Mouse (Mus musculus) heart, embryonic 13.5 days (tissue): ENCODE measurements at regions not wholly inside any gene's neighbourhood (a gene's known extent, or its start where the extent isn't known, plus 50 kb on each side); places are given as distances from the start of the nearest gene placed in this dataset.

Experiments used
- ATAC-seq: fragments of 200-750 bp; cut with Nextera tagmentation; 2 replicates; pipeline ENCODE4 v1.8.0; 2017; ENCODE audit warnings: moderate TSS enrichment; ENCODE audit not compliant: insufficient number of reproducible peaks, low FRiP score, low TSS enrichment; ENCODE audit errors: extremely low read depth
- H3K27ac ChIP-seq: fragments of 300-500 bp; sonication (generic); replicated peaks from 2 replicates; pipeline ENCODE4 v1.5.1; 2015; ENCODE audit warnings: moderate library complexity, mild to moderate bottlenecking, inconsistent platforms
- H3K27me3 ChIP-seq: fragments of 300-500 bp; sonication (generic); replicated peaks from 2 replicates; pipeline ENCODE4 v1.6.1; 2015; ENCODE audit warnings: mild to moderate bottlenecking, inconsistent platforms
- H3K36me3 ChIP-seq: fragments of 300-500 bp; sonication (generic); 2 replicates; pipeline ENCODE4 v1.6.1; 2015; ENCODE audit warnings: mild to moderate bottlenecking, inconsistent platforms
- H3K4me1 ChIP-seq: fragments of 300-500 bp; sonication (generic); 2 replicates; pipeline ENCODE4 v1.6.1; 2015; ENCODE audit warnings: inconsistent platforms
- H3K4me2 ChIP-seq: fragments of 300-500 bp; sonication (generic); 2 replicates; pipeline ENCODE4 v1.6.1; 2015; ENCODE audit warnings: inconsistent platforms, mild to moderate bottlenecking, moderate library complexity
- H3K4me3 ChIP-seq: fragments of 300-500 bp; sonication (generic); 2 replicates; pipeline ENCODE4 v1.5.1; 2015; ENCODE audit warnings: moderate library complexity, mild to moderate bottlenecking, inconsistent platforms
- H3K9ac ChIP-seq: fragments of 300-500 bp; sonication (generic); 2 replicates; pipeline ENCODE4 v1.6.1; 2015; ENCODE audit warnings: inconsistent platforms, mild to moderate bottlenecking, moderate library complexity
- H3K9me3 ChIP-seq: fragments of 300-500 bp; sonication (generic); 2 replicates; pipeline ENCODE4 v1.6.1; 2016; ENCODE audit warnings: inconsistent platforms
- WGBS: fragments of 180-500 bp; shearing (Covaris S2); methylation state at CpG from one replicate; pipeline ENCODE4 v1.1.7; 2015; ENCODE audit warnings: mixed read lengths; 5-methylcytosine and 5-hydroxymethylcytosine counted together

GRCm38 (mm10) chr10:95103808-95104207, 159.2 kb upstream of the Plxnc1 start:
- no peaks in the 10 kb centered on the region for H3K27me3 ChIP-seq
- H3K4me1 ChIP-seq = 0 out of 2 replicates have a peak, but pooled peaks cover 4% of the 10 kb centered on the region
- no peak overlapping the region for H3K4me3 ChIP-seq
- no peak overlapping the region for H3K9ac ChIP-seq
- H3K36me3 ChIP-seq = no peaks in the 10 kb centered on the region
- no peak overlapping the region for H3K4me2 ChIP-seq
- no peak for ATAC-seq
- H3K27ac ChIP-seq = no peak overlapping the region
- no peaks in the 10 kb centered on the region for H3K9me3 ChIP-seq

GRCm38 (mm10) chr10:95102981-95103380, 158.3 kb upstream of the Plxnc1 start:
- WGBS = 72% methylated on average over 4 of the region's 4 CpGs
- H3K9ac ChIP-seq = no peak overlapping the region
- H3K4me2 ChIP-seq = no peak overlapping the region
- no peaks in the 10 kb centered on the region for H3K36me3 ChIP-seq
- 0 out of 2 replicates have a peak, but pooled peaks cover 4% of the 10 kb centered on the region for H3K4me1 ChIP-seq
- H3K27ac ChIP-seq = no peak overlapping the region
- no peaks in the 10 kb centered on the region for H3K27me3 ChIP-seq
- no peak for ATAC-seq
- no peaks in the 10 kb centered on the region for H3K9me3 ChIP-seq
- H3K4me3 ChIP-seq = no peak overlapping the region

- Histone ChIP-seq H3K9ac (no peak overlapping the region), H3K4me3 (no peak overlapping the region), H3K4me2 (no peak overlapping the region), H3K9me3 (no peaks in the 10 kb centered on the region), H3K27ac (no peak overlapping the region), H3K4me1 (0 out of 2 replicates have a peak, but pooled peaks cover 4% of the 10 kb centered on the region), H3K27me3 (no peaks in the 10 kb centered on the region), H3K36me3 (no peaks in the 10 kb centered on the region)
- WGBS = 79% methylated on average over 5 of the region's 5 CpGs
- no peak for ATAC-seq
Observed at GRCm38 (mm10) chr10:95099906-95100305, 155.3 kb upstream of the Plxnc1 start.

DNA sequence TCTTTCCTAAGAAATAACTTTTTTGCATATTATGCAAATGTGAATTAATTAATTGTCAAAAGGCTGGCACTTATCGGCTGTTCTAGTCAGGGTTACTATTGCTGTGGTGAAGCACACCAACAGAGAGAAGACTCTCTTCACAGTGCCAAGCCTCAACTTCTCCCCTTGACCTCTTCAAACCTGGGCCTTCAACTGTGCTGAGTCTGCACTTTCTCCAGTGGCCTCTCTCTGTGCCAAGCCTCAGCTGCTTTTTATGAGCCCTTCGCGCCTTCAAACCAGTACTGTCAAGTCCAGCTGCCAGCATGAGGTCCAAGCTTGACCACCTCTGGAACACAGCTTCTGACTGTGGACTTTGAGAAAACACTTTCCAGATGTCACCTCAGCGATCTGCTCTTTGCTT, 151.2 kb upstream of the Plxnc1 start:
- Histone ChIP-seq H3K9me3 (no peaks in the 10 kb centered on the region), H3K4me1 (peaks cover 10% of the 10 kb centered on the region; the same call in 1 of the 2 replicates), H3K27ac (no peak overlapping the region), H3K27me3 (no peaks in the 10 kb centered on the region; the same call in 1 of the 2 replicates), H3K36me3 (no peaks in the 10 kb centered on the region), H3K9ac (no peak overlapping the region), H3K4me2 (no peak overlapping the region), H3K4me3 (no peak overlapping the region)
- ATAC-seq = no peak
- WGBS = 91% methylated on average over 4 of the region's 4 CpGs

GRCm38 (mm10) chr10:95094771-95095170, 150.1 kb upstream of the Plxnc1 start:
- Histone ChIP-seq H3K27me3 (no peaks in the 10 kb centered on the region; the same call in 1 of the 2 replicates), H3K27ac (no peak overlapping the region), H3K4me3 (no peak overlapping the region), H3K9me3 (no peaks in the 10 kb centered on the region), H3K4me1 (peaks cover 15% of the 10 kb centered on the region; the same call in 1 of the 2 replicates), H3K36me3 (no peaks in the 10 kb centered on the region), H3K9ac (no peak overlapping the region), H3K4me2 (no peak overlapping the region)
- WGBS = 68% methylated on average over 8 of the region's 8 CpGs
- ATAC-seq = no peak

DNA sequence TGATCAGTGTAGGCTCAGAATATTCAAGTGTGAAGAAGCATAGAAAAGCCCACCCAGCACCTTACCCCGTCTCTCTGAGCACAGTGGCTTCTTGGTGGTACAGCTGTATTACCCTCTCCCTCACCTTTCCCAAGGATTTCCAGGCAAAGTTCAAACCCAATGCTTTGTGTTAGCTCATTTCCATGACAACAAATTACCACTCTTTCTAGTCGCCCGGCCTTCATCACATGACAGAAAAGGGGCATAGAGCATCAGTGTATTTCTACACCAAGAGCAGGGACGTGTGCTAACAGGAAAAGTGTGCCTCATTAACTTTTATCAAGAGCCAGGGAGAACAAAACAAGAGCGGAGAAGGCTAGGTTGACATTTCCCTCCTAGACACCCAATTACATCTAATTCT, 148.6 kb upstream of the Plxnc1 start:
- H3K27me3 ChIP-seq = no peaks in the 10 kb centered on the region; the same call in none of the 2 replicates
- H3K27ac ChIP-seq = no peak overlapping the region
- no peak overlapping the region for H3K4me2 ChIP-seq
- no peak for ATAC-seq
- no peaks in the 10 kb centered on the region for H3K36me3 ChIP-seq
- H3K9ac ChIP-seq = no peak overlapping the region
- peaks cover 14% of the 10 kb centered on the region for H3K4me1 ChIP-seq
- 58% methylated on average over 5 of the region's 5 CpGs for WGBS
- H3K4me3 ChIP-seq = no peak overlapping the region
- no peaks in the 10 kb centered on the region for H3K9me3 ChIP-seq

DNA sequence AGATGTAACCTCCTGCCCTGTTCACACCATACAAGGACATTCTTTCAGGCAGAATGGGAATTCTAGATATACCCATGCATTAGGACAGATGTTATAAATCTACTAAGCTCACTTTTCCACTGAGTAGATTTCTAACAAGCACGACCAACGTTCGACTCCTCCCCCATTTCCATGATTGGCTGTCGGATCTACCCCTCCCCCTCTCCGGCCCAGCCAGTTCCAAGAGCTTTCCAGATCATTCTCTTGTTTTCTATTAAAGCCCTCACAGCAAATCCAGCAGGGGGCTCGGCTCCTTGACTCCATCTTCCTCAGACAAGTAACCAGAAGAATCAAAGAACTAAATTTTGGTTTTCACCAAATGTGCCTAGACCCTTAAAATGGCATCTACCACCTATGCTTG, 146.5 kb upstream of the Plxnc1 start:
- no peak overlapping the region for H3K4me3 ChIP-seq
- ATAC-seq = no peak

GRCm38 (mm10) chr10:95090641-95091040, 146.0 kb upstream of the Plxnc1 start:
- Histone ChIP-seq H3K9ac (no peak overlapping the region), H3K4me2 (no peak overlapping the region), H3K4me1 (peaks cover 14% of the 10 kb centered on the region), H3K4me3 (no peak overlapping the region), H3K27ac (0 out of 2 replicates have a peak overlapping the region, but pooled peaks have one; percentile 12), H3K36me3 (no peaks in the 10 kb centered on the region), H3K27me3 (peaks cover 19% of the 10 kb centered on the region), H3K9me3 (no peaks in the 10 kb centered on the region)
- WGBS = 48% methylated on average over 4 of the region's 4 CpGs
- ATAC-seq = no peak

More for the DNA sequence above, 146.5 kb upstream of the Plxnc1 start:
- Histone ChIP-seq H3K36me3 (no peaks in the 10 kb centered on the region), H3K4me2 (no peak overlapping the region), H3K9me3 (no peaks in the 10 kb centered on the region), H3K9ac (no peak overlapping the region), H3K4me1 (peaks cover 14% of the 10 kb centered on the region), H3K27me3 (peaks cover 15% of the 10 kb centered on the region), H3K27ac (no peak overlapping the region)
- WGBS = 49% methylated on average over 6 of the region's 6 CpGs

DNA sequence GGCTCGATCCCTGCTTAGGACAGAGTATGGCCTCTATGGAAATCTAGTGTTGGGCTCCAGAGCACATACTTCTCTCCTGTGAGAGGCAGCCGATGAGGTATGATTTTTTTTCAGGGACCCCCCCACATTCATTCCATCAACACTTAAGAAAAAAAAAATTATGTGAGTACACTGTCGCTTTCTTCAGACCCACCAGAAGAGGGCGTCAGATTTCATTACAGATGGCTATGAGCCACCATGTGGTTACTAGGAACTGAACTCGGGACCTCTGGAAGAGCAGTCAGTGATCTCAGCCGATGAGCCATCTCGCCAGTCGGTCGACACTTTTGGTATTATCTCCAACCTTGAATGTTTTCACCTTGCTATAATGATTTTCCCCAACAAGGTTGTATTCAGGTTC, 145.4 kb upstream of the Plxnc1 start:
- 78% methylated on average over 9 of the region's 9 CpGs for WGBS
- Histone ChIP-seq H3K9ac (no peak overlapping the region), H3K27me3 (peaks cover 19% of the 10 kb centered on the region), H3K4me2 (no peak overlapping the region), H3K9me3 (no peaks in the 10 kb centered on the region), H3K27ac (no peak overlapping the region), H3K4me3 (no peak overlapping the region), H3K4me1 (peaks cover 14% of the 10 kb centered on the region), H3K36me3 (no peaks in the 10 kb centered on the region)
- ATAC-seq = no peak

DNA sequence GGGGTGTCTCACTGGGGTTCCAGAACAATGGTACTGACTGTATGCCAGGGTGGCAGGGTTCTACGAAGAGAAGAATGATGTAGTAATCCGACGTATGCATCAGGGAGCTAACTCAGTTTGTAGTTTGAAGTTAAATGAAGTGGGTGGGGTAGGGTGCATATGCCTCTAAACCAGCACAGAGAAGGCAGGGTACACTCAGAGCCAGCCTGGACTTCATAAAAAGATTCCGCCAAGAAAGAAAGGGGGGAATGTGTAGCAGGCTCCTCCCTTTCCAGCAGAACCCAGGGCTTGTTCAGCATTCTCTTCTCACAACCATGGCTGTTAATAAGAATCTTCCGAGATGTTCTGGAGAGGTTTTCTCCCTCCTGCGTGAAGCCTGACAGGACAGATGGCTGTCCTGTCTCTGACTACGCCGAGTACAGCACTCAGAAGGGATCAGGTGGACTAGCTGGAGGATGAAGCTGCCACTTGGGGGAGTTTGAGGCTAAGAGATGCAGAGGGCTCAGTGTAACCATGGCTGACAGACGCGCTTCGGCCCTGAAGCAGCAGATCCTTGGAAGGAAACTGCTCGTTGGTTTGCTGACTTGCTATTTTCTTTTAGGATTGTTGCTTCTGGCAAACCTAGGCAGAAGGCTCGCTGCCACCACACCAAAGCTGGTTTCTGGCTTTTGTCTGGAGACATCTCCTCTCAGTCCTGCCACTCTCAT, 143.4 kb upstream of the Plxnc1 start:
- Histone ChIP-seq H3K9ac (peak overlapping the region; percentile 48; the same call in 1 of the 2 replicates), H3K9me3 (no peaks in the 10 kb centered on the region), H3K4me2 (peak overlapping the region; percentile 37), H3K4me1 (peaks cover 18% of the 10 kb centered on the region), H3K27me3 (peaks cover 19% of the 10 kb centered on the region), H3K36me3 (no peaks in the 10 kb centered on the region), H3K27ac (no peak overlapping the region), H3K4me3 (no peak overlapping the region)
- 34% methylated on average over 13 of the region's 13 CpGs for WGBS
- ATAC-seq = no peak

GRCm38 (mm10) chr10:95086755-95087154, 142.1 kb upstream of the Plxnc1 start:
- Histone ChIP-seq H3K4me2 (no peak overlapping the region), H3K27me3 (peaks cover 19% of the 10 kb centered on the region), H3K4me1 (peaks cover 18% of the 10 kb centered on the region), H3K9me3 (no peaks in the 10 kb centered on the region), H3K27ac (no peak overlapping the region), H3K4me3 (no peak overlapping the region), H3K36me3 (no peaks in the 10 kb centered on the region), H3K9ac (no peak overlapping the region)
- 51% methylated on average over 4 of the region's 4 CpGs for WGBS
- no peak for ATAC-seq

GRCm38 (mm10) chr10:95085688-95086268, 141.1 kb upstream of the Plxnc1 start:
- 66% methylated on average over 8 of the region's 8 CpGs for WGBS
- no peak for ATAC-seq
- H3K9me3 ChIP-seq = no peaks in the 10 kb centered on the region
- peaks cover 19% of the 10 kb centered on the region for H3K27me3 ChIP-seq
- no peak overlapping the region for H3K4me2 ChIP-seq
- no peaks in the 10 kb centered on the region for H3K36me3 ChIP-seq
- peaks cover 12% of the 10 kb centered on the region for H3K4me1 ChIP-seq
- no peak overlapping the region for H3K27ac ChIP-seq
- H3K4me3 ChIP-seq = no peak overlapping the region
- no peak overlapping the region for H3K9ac ChIP-seq
